ENCODE assay signal across 9 mouse cellular contexts in the genomic region with DNA sequence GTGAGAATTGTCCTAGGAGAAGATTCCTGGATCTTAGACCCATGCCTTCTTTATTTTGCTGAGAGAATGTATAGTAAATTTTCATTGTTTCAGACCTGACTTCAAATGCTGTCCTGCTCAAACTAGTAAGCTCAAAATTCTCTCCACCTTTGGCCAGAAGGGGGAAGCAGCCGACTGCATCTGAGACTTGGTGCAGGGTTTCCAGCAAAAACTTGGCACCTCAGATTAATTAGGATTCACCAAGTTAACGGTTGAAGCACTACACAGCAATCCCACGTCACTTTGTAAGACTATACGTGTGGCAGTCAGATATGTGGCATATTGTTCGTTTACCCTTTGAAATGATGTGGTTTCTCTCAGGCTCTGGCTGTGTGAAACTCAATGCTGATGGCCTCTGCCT. TPM values are rescaled to one million over a fixed set of nuclear protein-coding genes. Genes with fewer than 3 reads are reported as not detected.
DNase-seq lines count a peak whose midpoint lies in the region; ATAC-seq and TF ChIP-seq lines count a peak whose summit lies in the region.
"Had no signal": no experiment of that assay in that cellular context is flagged by ENCODE, and none has a peak within 500 bp of the region (broad histone marks: within the 10 kb centered on the region; RNA-seq: fewer than 3 reads in every experiment).

No protein-coding gene starts in this region.

- no peak overlapping the region for H3K4me2 ChIP-seq in liver, embryonic 14.5 days (ENCODE audit: low read depth)
- no peak overlapping the region for H3K4me2 ChIP-seq in liver, embryonic 11.5 days
- H3K4me2 ChIP-seq in kidney, postnatal 0 days (ENCODE audit: low read length): no peak overlapping the region
- no peak overlapping the region for H3K4me2 ChIP-seq in lung, embryonic 14.5 days

- H3K9ac ChIP-seq in liver, embryonic 14.5 days (replicated peaks): no peak overlapping the region
- H3K9ac ChIP-seq in liver, embryonic 11.5 days (ENCODE audit: low read depth, low read length): no peak overlapping the region
- no peak overlapping the region for H3K9ac ChIP-seq in kidney, postnatal 0 days (ENCODE audit: low read depth, low read length)
- H3K9ac ChIP-seq in lung, embryonic 14.5 days: no peak overlapping the region

- DNase-seq in liver, embryonic 14.5 days (ENCODE audit: low read depth in 3 of 3, low spot score in 3 of 3): no peak
- no peak for DNase-seq in liver, embryonic 11.5 days (ENCODE audit: low spot score)
- DNase-seq in adrenal gland, postnatal 14 days: peak; percentile 47
- DNase-seq in embryo, embryonic 10 days (ENCODE audit: low spot score): peak; percentile 56
- peak; percentile 76 for DNase-seq in kidney, postnatal 0 days (ENCODE audit: low spot score)
- DNase-seq in lung, embryonic 14.5 days: peak; percentile 77
- no peak for DNase-seq in natural killer cell, adult 2 months (ENCODE audit: low spot score in 2 of 2)
- DNase-seq in spleen, postnatal 4 days (ENCODE audit: low spot score in 2 of 2): no peak

- no peak for ATAC-seq in liver, embryonic 14.5 days (ENCODE audit: insufficient read depth)
- ATAC-seq in liver, embryonic 11.5 days (replicated peaks; ENCODE audit: low FRiP score): no peak
- no peak for ATAC-seq in kidney, postnatal 0 days (replicated peaks; ENCODE audit: low FRiP score, low read depth)
- ATAC-seq in lung, embryonic 14.5 days (ENCODE audit: insufficient read depth): no peak

- no peak overlapping the region for H3K27ac ChIP-seq in liver, embryonic 14.5 days
- H3K27ac ChIP-seq in liver, embryonic 11.5 days (ENCODE audit: low read depth, low read length): no peak overlapping the region
- H3K27ac ChIP-seq in kidney, postnatal 0 days: no peak overlapping the region
- H3K27ac ChIP-seq in lung, embryonic 14.5 days (ENCODE audit: low read depth): no peak overlapping the region

- H3K4me1 ChIP-seq in liver, embryonic 14.5 days (replicated peaks; ENCODE audit: control insufficient read depth in 2 of 2, insufficient read depth in 2 of 2, low read length in 1 of 2): no peaks in the 10 kb centered on the region
- H3K4me1 ChIP-seq in liver, embryonic 11.5 days (replicated peaks; ENCODE audit: control insufficient read depth, insufficient read depth, low read length): no peaks in the 10 kb centered on the region
- H3K4me1 ChIP-seq in kidney, postnatal 0 days (replicated peaks; ENCODE audit: insufficient read depth, low read length): no peaks in the 10 kb centered on the region
- H3K4me1 ChIP-seq in lung, embryonic 14.5 days (ENCODE audit: insufficient read depth): no peaks in the 10 kb centered on the region

- H3K36me3 ChIP-seq in liver, embryonic 14.5 days (replicated peaks; ENCODE audit: control insufficient read depth, insufficient read depth, low read depth): no peaks in the 10 kb centered on the region
- no peaks in the 10 kb centered on the region for H3K36me3 ChIP-seq in liver, embryonic 11.5 days (ENCODE audit: control insufficient read depth, insufficient read depth, low read length)
- H3K36me3 ChIP-seq in kidney, postnatal 0 days (ENCODE audit: insufficient read depth, low read length): no peaks in the 10 kb centered on the region
- H3K36me3 ChIP-seq in lung, embryonic 14.5 days (ENCODE audit: insufficient read depth): no peaks in the 10 kb centered on the region

- TF ChIP-seq CTCF in liver, embryonic 14.5 days (IDR thresholded peaks at IDR 0.05; ENCODE audit: low read depth): peak; percentile 23; the same call in 1 of the 2 replicates
- peak; percentile 80 for TF ChIP-seq CTCF in kidney, postnatal 0 days (IDR thresholded peaks at IDR 0.05; ENCODE audit: low read depth)
- TF ChIP-seq CTCF in lung, embryonic 14.5 days (IDR thresholded peaks at IDR 0.05; ENCODE audit: low read depth): peak; percentile 67

- no peak for TF ChIP-seq EP300 in liver, embryonic 14.5 days (IDR thresholded peaks at IDR 0.05; ENCODE audit: low read depth)

- no peaks in the 10 kb centered on the region for H3K9me3 ChIP-seq in liver, embryonic 14.5 days (ENCODE audit: control insufficient read depth, low read length)
- no peaks in the 10 kb centered on the region for H3K9me3 ChIP-seq in liver, embryonic 11.5 days (ENCODE audit: control insufficient read depth, low read length)
- no peaks in the 10 kb centered on the region for H3K9me3 ChIP-seq in kidney, postnatal 0 days (replicated peaks; ENCODE audit: low read length)
- no peaks in the 10 kb centered on the region for H3K9me3 ChIP-seq in lung, embryonic 14.5 days (ENCODE audit: low read depth, low read length)

- WGBS in liver, embryonic 14.5 days (ENCODE audit: insufficient replicate concordance): 28% methylated on average over 5 of the region's 5 CpGs
- WGBS in liver, embryonic 11.5 days: 34% methylated on average over 5 of the region's 5 CpGs
- WGBS in kidney, postnatal 0 days: 16% methylated on average over 5 of the region's 5 CpGs
- WGBS in lung, embryonic 14.5 days: 19% methylated on average over 5 of the region's 5 CpGs

- no peak overlapping the region for H3K4me3 ChIP-seq in liver, embryonic 14.5 days (ENCODE audit: insufficient read depth in 1 of 2, low read depth in 2 of 2, low read length in 2 of 2)
- H3K4me3 ChIP-seq in liver, embryonic 11.5 days (ENCODE audit: low read depth, low read length): no peak overlapping the region
- H3K4me3 ChIP-seq in kidney, postnatal 0 days (replicated peaks; ENCODE audit: low read depth, low read length): no peak overlapping the region
- H3K4me3 ChIP-seq in lung, embryonic 14.5 days (ENCODE audit: low read depth, low read length): no peak overlapping the region
- H3K4me3 ChIP-seq: erythroblast, embryonic 14.5 days had no signal

- no peaks in the 10 kb centered on the region for H3K27me3 ChIP-seq in liver, embryonic 14.5 days (ENCODE audit: control insufficient read depth, insufficient read depth, low read length)
- H3K27me3 ChIP-seq in liver, embryonic 11.5 days (replicated peaks; ENCODE audit: control insufficient read depth, insufficient read depth, low read length): no peaks in the 10 kb centered on the region
- H3K27me3 ChIP-seq in kidney, postnatal 0 days (ENCODE audit: insufficient read depth, low read length): no peaks in the 10 kb centered on the region
- no peaks in the 10 kb centered on the region for H3K27me3 ChIP-seq in lung, embryonic 14.5 days (ENCODE audit: insufficient read depth, low read length)

RNA-seq across cellular contexts. Expression of a gene that starts 31.9 kb away (rescaled TPM):
- polyA plus RNA-seq in liver, embryonic 14.5 days (2012; rRNA removed): 7.2 and 9.2 TPM in 2 replicates
- 10.3 and 12.8 TPM in 2 replicates for polyA plus RNA-seq in liver, embryonic 14.5 days (2014; fragmentation: Nextera tagmentation; extraction: Ambion mirVana)
- polyA plus RNA-seq in liver, embryonic 11.5 days (2014; fragmentation: Nextera tagmentation; extraction: Ambion mirVana): 24.9 TPM in 2 replicates
- 23.6 and 25.6 TPM in 2 replicates for total RNA-seq in adrenal gland, postnatal 14 days (2021)
- polyA plus RNA-seq in kidney, postnatal 0 days (2015; fragmentation: Nextera tagmentation; extraction: Ambion mirVana): 49.4 and 50.2 TPM in 2 replicates
- 33.8 and 37.8 TPM in 2 replicates for polyA plus RNA-seq in lung, embryonic 14.5 days (2014; fragmentation: Nextera tagmentation; extraction: Ambion mirVana)

Comparison
In these comparisons a context has a peak if more than half of its experiments do, and no peak if none do; other contexts are left out.
1. DNase-seq: peak in adrenal gland, postnatal 14 days (single experiment), embryo, embryonic 10 days (single experiment), kidney, postnatal 0 days (single experiment) and lung, embryonic 14.5 days (single experiment); none in liver, embryonic 14.5 days (0 of 3), liver, embryonic 11.5 days (single experiment), natural killer cell, adult 2 months (0 of 2) and spleen, postnatal 4 days (0 of 2).
2. CTCF ChIP-seq: peak in every context shown above with its lines; median percentile 80 in kidney, postnatal 0 days; 67 in lung, embryonic 14.5 days; 23 in liver, embryonic 14.5 days.